Mouse (Mus musculus): ENCODE data around the gene En1. TPM values are rescaled to one million over a fixed set of nuclear protein-coding genes. Genes with fewer than 3 reads are reported as not detected.

Gene En1
- polyA plus RNA-seq, 1 experiment from 2014 or later, result 1.6 TPM

GRCm38 (mm10) chr1:120628821-120629220 lies 26.6 kb downstream of the En1 start:
- DNase-seq (ENCODE audit: low spot score), result peak; percentile 43
- Histone ChIP-seq H3K9me3 (ENCODE audit: control insufficient read depth, low read length) (no peaks in the 10 kb centered on the region), H3K36me3 (ENCODE audit: control insufficient read depth, insufficient read depth, low read length) (no peaks in the 10 kb centered on the region), H3K4me3 (ENCODE audit: low read depth, low read length) (no peak overlapping the region), H3K4me1 (ENCODE audit: control insufficient read depth, insufficient read depth, low read length) (no peaks in the 10 kb centered on the region), H3K27ac (replicated peaks; ENCODE audit: low read depth, low read length) (no peak overlapping the region), H3K4me2 (ENCODE audit: low read depth, severe bottlenecking) (no peak overlapping the region), H3K9ac (ENCODE audit: low read length) (no peak overlapping the region), H3K27me3 (ENCODE audit: control insufficient read depth, insufficient read depth, low read length) (0 out of 2 replicates have a peak, but pooled peaks cover 6% of the 10 kb centered on the region)
- ATAC-seq (ENCODE audit: insufficient number of reproducible peaks, low FRiP score, low TSS enrichment, low read depth), result no peak
- 58% methylated on average over 9 of the region's 9 CpGs for WGBS

GRCm38 (mm10) chr1:120643380-120643779 lies 41.2 kb downstream of the En1 start:
- H3K36me3 ChIP-seq (ENCODE audit: control insufficient read depth, insufficient read depth, low read length), result no peaks in the 10 kb centered on the region
- ATAC-seq (ENCODE audit: insufficient number of reproducible peaks, low FRiP score, low TSS enrichment, low read depth) (no peak), DNase-seq (ENCODE audit: low spot score) (no peak)
- WGBS, result 23% methylated on average over 10 of the region's 10 CpGs
- no peak overlapping the region; the same call in none of the 2 replicates for H3K4me2 ChIP-seq (ENCODE audit: low read depth, severe bottlenecking)
- H3K9ac ChIP-seq (ENCODE audit: low read length), result no peak overlapping the region
- no peak overlapping the region for H3K4me3 ChIP-seq (ENCODE audit: low read depth, low read length)
- H3K27me3 ChIP-seq (ENCODE audit: control insufficient read depth, insufficient read depth, low read length), result no peaks in the 10 kb centered on the region
- H3K27ac ChIP-seq (replicated peaks; ENCODE audit: low read depth, low read length), result no peak overlapping the region
- peaks cover 6% of the 10 kb centered on the region for H3K4me1 ChIP-seq (ENCODE audit: control insufficient read depth, insufficient read depth, low read length)
- no peaks in the 10 kb centered on the region for H3K9me3 ChIP-seq (ENCODE audit: control insufficient read depth, low read length)

- ATAC-seq (ENCODE audit: insufficient number of reproducible peaks, low FRiP score, low TSS enrichment, low read depth) (no peak), DNase-seq (ENCODE audit: low spot score) (no peak)
- Histone ChIP-seq H3K4me3 (ENCODE audit: low read depth, low read length) (no peak overlapping the region), H3K4me1 (ENCODE audit: control insufficient read depth, insufficient read depth, low read length) (peaks cover 6% of the 10 kb centered on the region), H3K9ac (ENCODE audit: low read length) (no peak overlapping the region), H3K36me3 (ENCODE audit: control insufficient read depth, insufficient read depth, low read length) (no peaks in the 10 kb centered on the region), H3K27me3 (ENCODE audit: control insufficient read depth, insufficient read depth, low read length) (no peaks in the 10 kb centered on the region), H3K9me3 (ENCODE audit: control insufficient read depth, low read length) (no peaks in the 10 kb centered on the region), H3K27ac (replicated peaks; ENCODE audit: low read depth, low read length) (no peak overlapping the region), H3K4me2 (ENCODE audit: low read depth, severe bottlenecking) (peak overlapping the region; percentile 22; the same call in 1 of the 2 replicates)
- WGBS, result 8% methylated on average over 13 of the region's 13 CpGs
Measured at GRCm38 (mm10) chr1:120643848-120644711, 41.9 kb downstream of the En1 start.

- peaks cover 6% of the 10 kb centered on the region for H3K4me1 ChIP-seq (ENCODE audit: control insufficient read depth, insufficient read depth, low read length)
- no peaks in the 10 kb centered on the region for H3K9me3 ChIP-seq (ENCODE audit: control insufficient read depth, low read length)
- no peak overlapping the region for H3K4me2 ChIP-seq (ENCODE audit: low read depth, severe bottlenecking)
- no peak overlapping the region; the same call in 1 of the 2 replicates for H3K27ac ChIP-seq (replicated peaks; ENCODE audit: low read depth, low read length)
- DNase-seq (ENCODE audit: low spot score) (no peak), ATAC-seq (ENCODE audit: insufficient number of reproducible peaks, low FRiP score, low TSS enrichment, low read depth) (no peak)
- no peak overlapping the region for H3K9ac ChIP-seq (ENCODE audit: low read length)
- H3K36me3 ChIP-seq (ENCODE audit: control insufficient read depth, insufficient read depth, low read length), result no peaks in the 10 kb centered on the region
- WGBS, result 89% methylated on average over 1 of the region's 1 CpGs
- H3K4me3 ChIP-seq (ENCODE audit: low read depth, low read length), result no peak overlapping the region
- H3K27me3 ChIP-seq (ENCODE audit: control insufficient read depth, insufficient read depth, low read length), result no peaks in the 10 kb centered on the region
Measured at GRCm38 (mm10) chr1:120644755-120645154, 42.5 kb downstream of the En1 start.

GRCm38 (mm10) chr1:120650068-120650467 lies 47.9 kb downstream of the En1 start:
- Histone ChIP-seq H3K9ac (ENCODE audit: low read length) (no peak overlapping the region), H3K36me3 (ENCODE audit: control insufficient read depth, insufficient read depth, low read length) (no peaks in the 10 kb centered on the region), H3K9me3 (ENCODE audit: control insufficient read depth, low read length) (no peaks in the 10 kb centered on the region), H3K4me1 (ENCODE audit: control insufficient read depth, insufficient read depth, low read length) (no peaks in the 10 kb centered on the region), H3K4me2 (ENCODE audit: low read depth, severe bottlenecking) (no peak overlapping the region), H3K27me3 (ENCODE audit: control insufficient read depth, insufficient read depth, low read length) (no peaks in the 10 kb centered on the region), H3K27ac (replicated peaks; ENCODE audit: low read depth, low read length) (no peak overlapping the region), H3K4me3 (ENCODE audit: low read depth, low read length) (no peak overlapping the region)
- no peak for DNase-seq (ENCODE audit: low spot score)
- no peak for ATAC-seq (ENCODE audit: insufficient number of reproducible peaks, low FRiP score, low TSS enrichment, low read depth)
- 77% methylated on average over 8 of the region's 8 CpGs for WGBS

GRCm38 (mm10) chr1:120651997-120652396 lies 49.8 kb downstream of the En1 start:
- H3K27ac ChIP-seq (replicated peaks; ENCODE audit: low read depth, low read length), result no peak overlapping the region
- ATAC-seq (ENCODE audit: insufficient number of reproducible peaks, low FRiP score, low TSS enrichment, low read depth), result no peak
- no peak overlapping the region for H3K9ac ChIP-seq (ENCODE audit: low read length)
- no peaks in the 10 kb centered on the region for H3K4me1 ChIP-seq (ENCODE audit: control insufficient read depth, insufficient read depth, low read length)
- 74% methylated on average over 5 of the region's 5 CpGs for WGBS
- no peaks in the 10 kb centered on the region for H3K9me3 ChIP-seq (ENCODE audit: control insufficient read depth, low read length)
- no peak for DNase-seq (ENCODE audit: low spot score)
- H3K4me2 ChIP-seq (ENCODE audit: low read depth, severe bottlenecking), result no peak overlapping the region
- H3K36me3 ChIP-seq (ENCODE audit: control insufficient read depth, insufficient read depth, low read length), result no peaks in the 10 kb centered on the region
- H3K4me3 ChIP-seq (ENCODE audit: low read depth, low read length), result no peak overlapping the region
- H3K27me3 ChIP-seq (ENCODE audit: control insufficient read depth, insufficient read depth, low read length), result 0 out of 2 replicates have a peak, but pooled peaks cover 3% of the 10 kb centered on the region

- no peak overlapping the region for H3K4me2 ChIP-seq (ENCODE audit: low read depth, severe bottlenecking)
- H3K27me3 ChIP-seq (ENCODE audit: control insufficient read depth, insufficient read depth, low read length), result 0 out of 2 replicates have a peak, but pooled peaks cover 5% of the 10 kb centered on the region
- H3K9me3 ChIP-seq (ENCODE audit: control insufficient read depth, low read length), result no peaks in the 10 kb centered on the region
- no peaks in the 10 kb centered on the region for H3K36me3 ChIP-seq (ENCODE audit: control insufficient read depth, insufficient read depth, low read length)
- WGBS, result 73% methylated on average over 7 of the region's 7 CpGs
- H3K9ac ChIP-seq (ENCODE audit: low read length), result no peak overlapping the region
- peaks cover 6% of the 10 kb centered on the region; the same call in 1 of the 2 replicates for H3K4me1 ChIP-seq (ENCODE audit: control insufficient read depth, insufficient read depth, low read length)
- no peak overlapping the region for H3K4me3 ChIP-seq (ENCODE audit: low read depth, low read length)
- no peak overlapping the region for H3K27ac ChIP-seq (replicated peaks; ENCODE audit: low read depth, low read length)
- DNase-seq (ENCODE audit: low spot score), result no peak
- ATAC-seq (ENCODE audit: insufficient number of reproducible peaks, low FRiP score, low TSS enrichment, low read depth), result no peak
Measured at GRCm38 (mm10) chr1:120654950-120655396, 52.8 kb downstream of the En1 start.
